Mouse (Mus musculus) monocyte, adult 5-6 weeks (primary cell): ENCODE data around the gene Pgls. TPM values are rescaled to one million over a fixed set of nuclear protein-coding genes. Genes with fewer than 3 reads are reported as not detected.

Experiments
- ATAC-seq: fragments of 153-309, 156-312 bp; replicated peaks from 2 replicates; pipeline ENCODE4 v1.8.0; 2017; ENCODE audit warnings: mild to moderate bottlenecking; ENCODE audit not compliant: low TSS enrichment, insufficient number of reproducible peaks, severe bottlenecking, poor library complexity, low FRiP score
- total RNA-seq: library from RNA; stranded (forward); fragments of 200-1000, 200-491, 200-594 nt; gene quantifications from 3 replicates; pipeline ENCODE4 v1.2.3, GENCODE M21; 2017

The Pgls gene
- 31.2 to 49.8 TPM (median 36.8 TPM) in 3 replicates for total RNA-seq

- ATAC-seq: peak; percentile 51
These were observed at the start of gene Pgls for GRCm38 (mm10) chr8:71591471-71592373. Pgls (plus strand) TSS chr8:71592176.

GRCm38 (mm10) chr8:71542632-71543343 is 49.2 kb upstream of the Pgls start, which contains the start of gene Mvb12a:
Mvb12a (plus strand) TSS chr8:71542922.
- peak; percentile 95 for ATAC-seq

DNA sequence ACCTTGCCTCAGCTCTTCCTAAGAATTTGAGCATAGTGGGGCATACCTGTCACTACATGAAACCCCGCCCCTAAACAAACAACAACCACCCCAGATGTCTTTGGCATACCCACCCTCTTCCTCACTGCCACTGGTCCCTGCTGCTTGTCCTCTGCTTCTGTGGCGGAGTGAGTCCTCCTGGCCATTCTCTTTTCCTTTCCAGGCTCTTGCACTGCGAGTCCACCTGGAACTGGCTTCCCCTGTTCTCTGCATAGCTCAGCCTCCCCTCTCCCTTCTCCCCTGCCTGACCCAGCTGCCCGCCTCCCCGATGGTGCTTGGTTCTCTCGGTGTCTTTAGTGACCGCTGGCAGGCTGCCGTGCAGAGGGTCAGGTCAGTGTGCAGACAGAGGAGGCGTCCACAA is 48.2 kb upstream of the Pgls start:
- no peak for ATAC-seq

DNA sequence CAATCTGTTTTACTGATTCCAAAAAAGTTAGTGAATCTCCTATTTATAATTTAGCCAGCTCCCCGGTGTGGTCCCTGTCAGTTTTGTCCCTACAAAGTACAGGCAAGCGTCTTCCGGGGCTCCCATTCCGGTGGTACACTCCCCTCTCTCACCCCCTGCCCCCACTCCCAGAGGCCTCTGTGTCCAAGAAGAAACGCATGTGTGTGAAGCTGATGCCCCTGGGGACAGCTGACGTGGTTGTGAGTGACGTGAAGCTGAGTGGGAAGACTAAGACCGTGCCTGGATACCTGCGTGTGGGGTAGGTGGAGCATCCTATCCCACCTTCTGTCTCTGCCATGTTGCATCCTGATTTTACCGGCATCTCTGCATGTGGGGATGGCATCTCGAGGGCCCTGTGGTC is 46.9 kb upstream of the Pgls start:
- ATAC-seq: no peak

DNA sequence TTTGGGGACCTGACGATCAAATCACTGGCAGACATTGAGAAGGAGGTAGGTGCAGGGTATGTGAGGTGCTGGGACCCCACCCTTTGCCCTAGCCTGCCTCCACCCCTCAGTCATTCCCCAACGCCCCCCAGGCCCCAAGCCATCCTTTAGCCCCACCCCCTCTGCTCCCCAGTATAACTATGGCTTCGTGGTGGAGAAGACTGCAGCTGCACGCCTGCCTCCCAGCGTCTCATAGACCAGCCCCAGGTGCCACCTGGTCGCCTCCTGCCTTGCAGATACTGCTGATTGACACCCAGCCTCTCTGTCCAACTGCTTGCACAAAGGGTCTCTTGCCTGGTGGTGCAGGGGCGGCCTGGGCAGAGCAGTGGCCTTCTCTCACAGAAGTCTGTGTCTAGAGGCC is 44.4 kb upstream of the Pgls start:
- no peak for ATAC-seq

DNA sequence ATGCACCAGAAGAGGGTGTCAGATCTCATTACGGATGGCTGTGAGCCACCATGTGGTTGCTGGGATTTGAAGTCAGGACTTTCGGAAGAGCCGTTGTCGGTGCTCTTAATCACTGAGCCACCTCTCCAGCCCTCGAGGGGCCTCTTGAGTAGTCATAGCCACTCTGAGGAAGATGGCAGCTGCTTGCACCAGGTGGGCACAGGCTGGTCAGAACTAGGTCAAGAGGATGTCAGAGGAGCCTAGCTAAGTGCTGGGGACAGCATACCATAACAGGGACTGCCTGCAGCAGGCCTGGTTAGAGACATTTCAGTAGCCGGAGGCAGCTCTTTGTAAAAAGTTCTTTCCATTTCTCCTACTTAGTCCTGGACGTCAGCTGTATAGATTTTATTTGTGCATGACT is 41.2 kb upstream of the Pgls start:
- ATAC-seq: no peak

DNA sequence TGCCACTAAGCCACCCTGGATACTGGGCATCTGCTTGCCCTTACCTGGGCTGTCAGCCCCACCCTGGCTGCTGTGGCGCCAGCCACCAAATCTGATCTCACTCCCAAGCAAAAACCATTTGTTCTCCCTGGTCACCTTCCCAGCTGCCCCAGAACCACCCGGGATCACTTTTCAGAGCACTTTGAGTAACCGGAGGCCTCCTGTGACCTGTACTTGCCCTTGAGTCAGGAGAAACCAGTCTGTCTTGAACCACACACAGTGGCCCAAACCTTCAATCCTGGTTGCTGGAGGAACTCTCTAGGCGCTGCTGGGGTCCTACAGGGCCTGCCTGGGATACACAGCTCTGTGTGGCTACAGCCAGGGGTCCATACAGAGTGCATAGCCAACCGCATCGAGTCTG is 39.2 kb upstream of the Pgls start:
- ATAC-seq: no peak

DNA sequence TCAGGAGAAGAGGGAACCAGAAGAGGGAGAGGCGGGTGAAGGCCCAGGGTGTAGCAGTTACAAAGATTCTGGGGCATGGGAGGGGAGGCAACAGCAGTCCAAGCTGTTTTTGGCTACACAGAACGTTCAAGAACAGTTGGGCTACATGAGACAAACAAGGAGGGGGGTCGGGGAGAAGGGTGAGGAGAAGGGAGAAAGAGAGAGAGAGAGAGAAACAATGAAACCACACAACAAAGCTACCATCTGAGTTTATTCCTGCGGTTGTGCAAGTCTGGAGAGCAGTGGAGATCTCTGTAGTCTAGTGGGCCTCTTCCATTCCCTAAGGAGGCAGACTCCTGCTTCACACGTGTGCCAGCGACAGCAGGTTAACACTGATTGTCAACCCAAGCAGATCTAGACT is 38.0 kb upstream of the Pgls start:
- ATAC-seq: no peak

GRCm38 (mm10) chr8:71554644-71555043 is 37.3 kb upstream of the Pgls start:
- no peak for ATAC-seq

DNA sequence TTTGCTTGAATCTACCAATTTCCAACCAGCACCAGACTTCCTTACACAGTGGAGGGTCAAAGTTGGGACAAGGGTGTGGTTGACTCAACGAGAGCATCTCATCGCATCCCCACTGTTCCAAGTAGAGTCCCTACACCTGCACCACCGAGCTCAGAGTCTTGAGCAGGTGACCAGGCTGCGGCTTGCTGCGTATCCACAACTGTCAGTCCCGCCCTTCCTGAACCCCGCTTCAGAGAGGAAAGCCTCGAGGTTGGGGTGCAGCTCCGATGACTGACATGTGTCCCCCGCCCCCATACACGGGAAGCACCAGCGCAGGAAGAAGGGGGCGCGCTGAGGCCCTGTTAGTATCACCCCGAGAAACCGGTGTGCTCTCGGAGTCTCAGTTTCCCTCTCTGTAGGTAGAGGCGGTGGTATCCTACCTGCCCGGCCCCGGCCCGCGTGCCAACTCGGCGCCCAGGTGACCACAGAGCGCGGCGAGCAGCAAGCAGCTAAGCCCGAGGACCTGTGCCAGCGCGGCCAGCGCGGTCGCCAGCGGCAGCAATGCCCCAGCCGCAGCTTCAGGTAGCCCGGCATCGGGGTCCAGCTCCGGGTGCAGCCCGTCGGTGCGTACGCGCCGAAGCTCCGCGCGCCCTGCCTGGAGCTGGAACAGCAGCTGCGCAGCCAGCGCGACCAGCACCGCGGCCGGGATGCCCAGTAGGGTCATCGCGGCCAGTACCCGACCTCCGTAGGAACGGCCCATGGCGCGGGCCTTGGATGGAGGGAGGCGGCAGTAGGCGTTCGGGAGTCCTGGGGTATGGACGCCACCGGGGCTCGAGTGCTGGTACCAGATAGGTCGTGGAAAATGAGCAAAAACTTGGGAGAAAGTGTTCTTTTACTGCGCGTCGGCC is 33.7 kb upstream of the Pgls start, which contains the start of gene Tmem221:
Gene Tmem221 (minus strand): TSS at position 801 of the 887 bp plus-strand sequence.
- no peak for ATAC-seq

- peak; percentile 64 for ATAC-seq
These were observed 32.9 kb upstream of the Pgls start for GRCm38 (mm10) chr8:71558958-71559690.

- ATAC-seq: no peak
These were observed 31.9 kb upstream of the Pgls start for GRCm38 (mm10) chr8:71560071-71560470.

GRCm38 (mm10) chr8:71560765-71561164 is 31.2 kb upstream of the Pgls start:
- ATAC-seq: no peak

DNA sequence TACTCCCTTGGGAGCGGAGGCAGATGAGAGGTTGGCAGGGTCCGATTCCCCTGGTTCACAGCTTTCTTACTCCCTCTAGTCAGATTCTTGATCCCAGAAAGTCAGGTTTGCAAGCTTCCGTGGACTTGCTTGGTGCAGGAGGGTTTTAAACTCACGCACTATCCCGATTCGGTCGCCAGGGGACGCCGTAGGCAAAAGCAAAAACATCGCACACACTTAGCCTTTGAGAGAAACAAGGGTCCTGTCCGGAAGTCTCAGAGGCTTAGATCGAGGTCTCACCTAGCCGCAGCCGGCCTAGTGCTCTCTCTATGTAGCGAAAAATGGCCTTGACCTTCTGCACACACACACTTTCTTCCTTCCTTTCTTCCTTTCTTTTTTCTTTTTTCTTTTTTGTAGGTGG is 30.6 kb upstream of the Pgls start:
- peak; percentile 42 for ATAC-seq

- peak; percentile 44; the same call in 1 of the 2 replicates for ATAC-seq
These were observed 29.2 kb upstream of the Pgls start for GRCm38 (mm10) chr8:71562751-71563150.

DNA sequence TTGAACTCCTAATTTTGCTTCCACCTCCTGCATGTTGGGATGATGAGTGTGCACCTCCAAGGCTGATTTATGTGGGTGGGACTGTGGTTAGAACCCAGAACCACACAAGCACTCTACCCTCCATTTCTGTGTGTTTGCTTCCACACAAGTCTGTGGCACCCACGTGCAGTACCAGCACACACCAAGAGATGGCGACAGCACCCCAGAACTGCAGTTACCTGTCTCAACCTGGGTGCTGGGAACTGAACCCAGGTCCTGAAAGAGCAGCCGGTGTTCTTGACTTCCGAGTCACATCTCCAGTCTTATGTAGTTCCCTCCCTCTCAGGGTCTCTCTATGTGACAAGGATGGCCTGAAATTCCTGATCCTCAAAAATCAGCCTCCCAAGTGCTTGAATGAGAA is 28.0 kb upstream of the Pgls start:
- no peak for ATAC-seq

DNA sequence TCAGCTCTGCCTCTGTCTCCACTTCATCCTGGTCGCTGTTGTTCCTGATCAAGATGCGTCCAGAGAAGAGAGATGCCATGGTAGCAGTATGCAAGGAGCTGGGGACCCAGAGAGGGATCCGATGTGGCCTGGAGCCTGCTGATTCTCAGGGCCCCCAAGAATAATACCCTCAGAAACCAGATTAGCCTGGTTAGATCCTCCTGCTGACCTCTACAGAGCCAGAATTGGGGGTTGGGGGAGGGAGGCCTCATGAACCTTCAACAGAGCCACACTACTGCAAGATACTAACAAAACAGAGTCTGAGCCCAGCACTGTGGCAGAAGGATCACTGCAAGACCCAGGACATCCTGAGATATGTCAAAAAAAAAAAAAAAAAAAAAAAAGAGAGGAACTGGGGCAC is 25.5 kb upstream of the Pgls start, which contains the start of gene Nxnl1:
Gene Nxnl1 (minus strand): TSS at position 101 of the 400 bp plus-strand sequence.
- no peak for ATAC-seq

- ATAC-seq: no peak
These were observed 24.4 kb upstream of the Pgls start for GRCm38 (mm10) chr8:71567587-71567986.
